In the genomic region with DNA sequence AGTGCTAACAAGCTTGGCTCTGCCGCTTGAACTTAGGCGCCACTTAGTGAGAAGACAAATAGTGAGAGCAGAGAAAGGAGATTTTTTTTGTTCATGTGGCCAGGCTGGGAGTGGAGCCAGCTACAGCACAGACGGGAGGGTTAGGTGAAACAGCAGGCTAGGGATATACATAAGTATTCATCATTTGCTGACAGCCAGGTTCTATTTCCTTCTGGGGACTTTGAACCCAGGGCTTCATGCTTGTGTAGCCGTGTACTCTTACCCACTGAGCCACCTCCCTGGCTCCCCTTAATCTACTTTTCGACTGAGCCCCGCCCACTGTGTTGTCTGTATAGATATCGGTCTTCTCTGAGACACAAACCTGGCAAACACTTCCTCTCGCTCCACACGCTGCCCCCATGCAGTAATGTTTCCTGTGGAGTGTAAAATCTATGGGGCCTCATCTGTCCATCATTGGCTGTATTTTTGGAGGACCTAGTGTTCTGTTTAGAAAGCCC, we compare ENCODE assay signal across 1 mouse cellular context.
TF ChIP-seq lines count a peak whose summit lies in the region.

No protein-coding gene starts in this region.

TF ChIP-seq in MEL, 35 proteins besides CTCF, POLR2A, EP300 and RAD21 (continued from another document):
- TF ChIP-seq TBP (IDR thresholded peaks at IDR 0.05; ENCODE audit: low read depth, low read length) (peak; percentile 91), UBTF (IDR thresholded peaks at IDR 0.05; ENCODE audit: borderline replicate concordance, insufficient read depth, low read depth, low read length) (no peak), MAX (IDR thresholded peaks at IDR 0.05; ENCODE audit: low read length) (peak; percentile 65; the same call in 1 of the 2 replicates), POLR2AphosphoS2 (IDR thresholded peaks at IDR 0.05; ENCODE audit: low read length) (peak; percentile 76; the same call in 1 of the 2 replicates), E2F4 (IDR thresholded peaks at IDR 0.05; ENCODE audit: borderline replicate concordance, low read depth, low read length) (no peak), MAFK (IDR thresholded peaks at IDR 0.05; ENCODE audit: borderline replicate concordance, low read depth, low read length) (no peak), ETS1 (IDR thresholded peaks at IDR 0.05; ENCODE audit: low read depth, low read length) (peak; percentile 66; the same call in 1 of the 2 replicates), POLR2AphosphoS5 (IDR thresholded peaks at IDR 0.05; ENCODE audit: borderline replicate concordance, low read depth, low read length) (no peak), KAT2A (conservative IDR thresholded peaks at IDR 0.05; ENCODE audit: low read depth, low read length) (no peak), SIN3A (IDR thresholded peaks at IDR 0.05; ENCODE audit: low read length) (peak; percentile 56), NRF1 (IDR thresholded peaks at IDR 0.05; ENCODE audit: insufficient read depth, low read depth, low read length, poor library complexity, severe bottlenecking) (no peak), ZKSCAN1 (IDR thresholded peaks at IDR 0.05; ENCODE audit: low read depth, low read length) (no peak), NELFE (IDR thresholded peaks at IDR 0.05; ENCODE audit: low read depth, low read length) (peak; percentile 62; the same call in 1 of the 2 replicates), ZC3H11A (IDR thresholded peaks at IDR 0.05; ENCODE audit: low read depth, low read length) (no peak), SMC3 (IDR thresholded peaks at IDR 0.05; ENCODE audit: low read depth, low read length) (no peak), MXI1 (IDR thresholded peaks at IDR 0.05; ENCODE audit: low read depth, low read length) (peak; percentile 36), CHD2 (IDR thresholded peaks at IDR 0.05; ENCODE audit: low read length) (no peak), MAZ (IDR thresholded peaks at IDR 0.05; ENCODE audit: low read depth, low read length) (peak; percentile 78; the same call in 1 of the 2 replicates), TCF12 (IDR thresholded peaks at IDR 0.05; ENCODE audit: low read depth, low read length) (peak; percentile 54), RCOR1 (IDR thresholded peaks at IDR 0.05; ENCODE audit: low read depth, low read length) (no peak), CHD1 (IDR thresholded peaks at IDR 0.05; ENCODE audit: low read depth, low read length) (peak; percentile 85; the same call in 1 of the 2 replicates), USF2 (IDR thresholded peaks at IDR 0.05; ENCODE audit: borderline replicate concordance in 1 of 2, insufficient read depth in 1 of 2, low read depth in 1 of 2, low read length in 2 of 2) (no peak), MYC (IDR thresholded peaks at IDR 0.05; ENCODE audit: low read depth, low read length) (peak; percentile 71), GATA1 (IDR thresholded peaks at IDR 0.05; ENCODE audit: low read depth, low read length) (peak; percentile 51), BHLHE40 (IDR thresholded peaks at IDR 0.05; ENCODE audit: borderline replicate concordance, low read depth, low read length) (no peak), MYB (IDR thresholded peaks at IDR 0.05; ENCODE audit: low read depth, low read length) (no peak), MEF2A (IDR thresholded peaks at IDR 0.05; ENCODE audit: extremely low read depth, insufficient replicate concordance, low read depth, low read length, poor library complexity, severe bottlenecking) (no peak), GABPA (IDR thresholded peaks at IDR 0.05; ENCODE audit: low read depth, low read length) (no peak), JUND (IDR thresholded peaks at IDR 0.05; ENCODE audit: low read depth, low read length) (no peak), USF1 (IDR thresholded peaks at IDR 0.05; ENCODE audit: low read depth, low read length) (no peak; the same call in 1 of the 2 replicates)
TF ChIP-seq in MEL: peak in this region for 16.
